14 mouse cellular contexts compared by ENCODE assay signal in genomic region chr14:44009686-44010085, GRCm38 (mm10). TPM values are rescaled to one million over a fixed set of nuclear protein-coding genes. Genes with fewer than 3 reads are reported as not detected.
"Had no signal": no experiment of that assay in that cellular context is flagged by ENCODE, and none has a peak within 500 bp of the region (broad histone marks: within the 10 kb centered on the region; RNA-seq: fewer than 3 reads in every experiment).

No protein-coding gene starts in this region.

RNA-seq across cellular contexts. Expression of gene Ang6, which starts 7.6 kb away (rescaled TPM):
- total RNA-seq: neutrophil, adult 5-6 weeks had no signal
- polyA plus RNA-seq: neural tube, embryonic 13.5 days; neural tube, embryonic 14.5 days; neural tube, embryonic 15.5 days; small intestine, adult 2 months; spleen, adult 2 months; stomach, embryonic 14.5 days; stomach, embryonic 15.5 days; stomach, embryonic 16.5 days; stomach, postnatal 0 days; testis, adult 2 months; thymus, adult 2 months; thymus, postnatal 0 days; urinary bladder, adult 2 months had no signal

RNA-seq across cellular contexts. Expression of gene Ang5, which starts 52.8 kb away (rescaled TPM):
- total RNA-seq: neutrophil, adult 5-6 weeks had no signal
- polyA plus RNA-seq: neural tube, embryonic 13.5 days; neural tube, embryonic 14.5 days; neural tube, embryonic 15.5 days; small intestine, adult 2 months; spleen, adult 2 months; stomach, embryonic 14.5 days; stomach, embryonic 15.5 days; stomach, embryonic 16.5 days; stomach, postnatal 0 days; testis, adult 2 months; thymus, adult 2 months; thymus, postnatal 0 days; urinary bladder, adult 2 months had no signal
